Mouse (Mus musculus): Measurements from ENCODE around the gene Ccm2.

Gene Ccm2

DNA sequence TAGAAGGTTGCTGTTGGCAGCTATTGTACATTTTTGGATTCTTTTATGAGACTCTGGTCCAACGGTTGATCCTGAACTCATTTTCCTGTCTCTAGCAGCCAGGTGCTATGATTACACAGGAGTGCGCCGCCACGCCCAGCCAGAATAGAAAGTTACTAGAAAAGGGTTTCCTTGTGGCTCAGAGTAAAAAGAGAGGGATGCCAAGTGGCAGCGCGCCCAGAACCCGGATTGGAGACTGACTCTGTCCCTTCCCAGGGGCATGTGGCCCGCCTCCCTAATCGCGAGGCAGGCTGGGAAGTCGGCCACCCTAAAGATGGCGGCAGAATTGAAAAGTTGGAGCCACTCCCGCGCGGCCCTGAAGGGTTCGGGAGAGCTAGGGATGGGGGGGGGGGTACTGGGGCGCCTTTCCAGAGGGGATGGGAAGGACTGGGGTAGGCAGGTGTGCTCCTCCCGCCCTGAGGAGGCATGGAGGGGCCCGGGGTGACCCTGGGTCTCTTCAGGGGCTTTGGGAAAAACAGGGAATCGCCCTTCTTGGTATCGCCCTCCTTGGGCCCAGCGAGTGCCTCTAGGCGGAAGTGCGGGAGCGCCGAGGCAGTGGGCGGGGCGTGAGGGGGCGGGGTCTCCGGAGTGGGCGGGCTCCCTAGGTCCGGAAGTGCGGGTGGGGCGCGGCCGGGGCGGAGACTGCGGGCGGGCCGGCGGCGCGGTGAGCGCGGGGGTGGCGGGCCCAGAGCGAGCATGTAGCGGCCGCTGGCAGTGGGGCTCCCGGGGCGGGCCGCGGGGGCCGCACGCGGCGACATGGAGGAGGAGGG lies at the start of gene Ccm2:
TSS of gene Ccm2 (plus strand) at position 683 of the 809 bp plus-strand sequence.
- in situ Hi-C loops (cut with MboI, MseI), result no loop called here

DNA sequence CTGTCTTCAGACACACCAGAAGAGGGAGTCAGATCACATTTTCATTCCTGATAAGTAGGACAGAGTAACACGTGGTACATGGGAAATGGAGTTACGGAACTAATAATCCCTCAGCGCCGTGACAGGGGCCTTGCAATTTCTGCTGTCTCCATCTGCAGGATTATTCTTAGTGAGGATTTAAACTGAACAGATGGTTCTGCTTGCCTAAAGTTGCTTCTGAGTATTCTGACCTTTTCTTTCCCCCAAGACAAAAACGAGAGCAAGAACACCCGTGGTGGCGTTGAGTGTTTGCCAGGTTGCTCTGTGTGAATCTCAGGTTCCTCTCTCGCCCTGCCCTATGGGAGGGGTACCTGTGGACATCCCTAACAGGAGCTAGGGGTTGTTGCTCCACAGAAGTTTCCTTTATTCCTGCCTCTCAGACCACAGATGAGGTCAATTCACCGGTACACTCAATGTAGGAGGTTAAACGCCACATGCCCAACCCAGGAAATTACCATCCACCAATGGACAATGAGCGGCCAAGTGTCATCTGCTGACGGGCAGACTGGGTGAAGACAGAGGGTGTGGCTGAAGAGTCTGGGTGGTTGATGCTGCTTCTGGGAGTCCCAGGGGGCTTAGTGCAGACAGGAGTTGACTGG lies 49.3 kb upstream of the Ccm2 start:
- in situ Hi-C loops (cut with MboI, MseI), result no loop called here

DNA sequence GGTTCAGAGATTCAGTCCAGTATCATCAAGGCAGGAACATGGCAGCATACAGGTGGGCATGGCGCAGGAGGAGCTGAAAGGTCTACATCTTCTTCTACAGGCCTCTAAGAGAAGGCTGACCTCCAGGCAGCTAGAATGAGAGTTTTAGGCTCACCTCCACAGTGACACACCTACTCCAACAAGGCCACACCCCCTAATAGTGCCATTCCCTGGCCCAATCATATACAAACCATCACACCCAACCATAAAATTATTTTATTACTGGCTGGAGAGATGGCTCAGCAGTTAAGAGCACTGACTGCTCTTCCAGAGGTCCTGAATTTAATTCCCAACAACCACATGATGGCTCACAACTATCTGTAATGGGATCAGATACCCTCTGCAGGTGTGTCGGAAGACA lies 44.2 kb upstream of the Ccm2 start:
- in situ Hi-C loops (cut with MboI, MseI), result no loop called here

DNA sequence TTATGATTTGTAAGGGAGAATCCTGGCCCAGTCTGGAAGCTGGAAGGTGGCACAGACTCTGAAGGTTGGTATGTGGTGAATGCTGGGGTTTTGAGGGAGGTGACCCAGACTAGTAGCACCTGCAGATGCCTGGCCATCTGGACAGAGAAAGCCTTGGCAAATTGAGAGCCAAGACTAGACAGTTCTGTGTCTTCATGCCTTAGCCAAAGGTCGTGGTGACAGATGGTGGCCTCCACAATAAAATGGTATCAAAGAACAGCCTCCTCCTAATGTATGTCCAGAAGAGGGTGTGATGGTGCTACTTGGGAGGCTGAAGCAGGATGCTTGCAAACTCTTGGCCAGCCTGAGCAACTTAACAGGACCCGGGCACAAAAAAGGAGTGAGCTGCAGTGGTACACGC lies 42.5 kb upstream of the Ccm2 start:
- in situ Hi-C loops (cut with MboI, MseI), result no loop called here

DNA sequence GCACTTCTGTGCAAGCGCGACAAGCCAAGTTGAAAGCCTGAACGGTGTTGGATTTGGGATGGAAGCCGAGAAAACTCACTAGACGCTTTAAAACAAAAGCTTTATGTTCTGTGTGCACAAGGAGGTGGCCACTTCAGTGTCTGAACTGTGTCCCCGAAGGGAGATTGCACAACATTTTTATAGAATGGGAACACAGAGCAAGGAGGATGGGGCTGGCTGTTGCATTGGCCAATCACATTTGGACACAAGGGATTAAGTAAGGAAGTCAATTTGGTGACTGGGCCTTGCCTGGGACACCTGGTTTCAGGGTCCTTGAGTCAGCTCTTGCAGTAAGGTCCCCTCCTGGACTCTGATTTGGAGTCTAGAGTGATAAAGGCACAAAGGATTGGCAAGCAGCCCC lies 42.0 kb upstream of the Ccm2 start:
- in situ Hi-C loops (cut with MboI, MseI), result no loop called here

DNA sequence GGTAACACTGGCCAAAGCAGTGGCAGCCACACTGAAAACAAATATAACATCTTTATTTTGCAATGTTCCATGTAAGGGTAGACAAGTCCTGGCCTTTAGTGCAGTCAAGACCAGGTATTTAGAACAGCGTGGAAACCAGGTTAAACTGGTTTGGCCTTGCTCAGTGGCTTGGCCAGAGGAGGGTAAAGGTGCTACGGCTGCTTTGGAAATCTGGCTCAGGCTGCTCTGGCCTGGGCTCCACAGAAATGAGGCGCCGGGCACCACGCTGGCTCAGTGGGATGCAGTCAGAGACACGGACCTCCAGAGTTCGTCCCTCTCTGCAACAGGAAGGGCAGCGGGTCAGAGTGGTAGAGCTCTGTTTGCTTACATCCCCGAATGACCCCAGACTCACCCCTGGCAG lies 40.2 kb upstream of the Ccm2 start:
- in situ Hi-C loops (cut with MboI, MseI), result no loop called here

DNA sequence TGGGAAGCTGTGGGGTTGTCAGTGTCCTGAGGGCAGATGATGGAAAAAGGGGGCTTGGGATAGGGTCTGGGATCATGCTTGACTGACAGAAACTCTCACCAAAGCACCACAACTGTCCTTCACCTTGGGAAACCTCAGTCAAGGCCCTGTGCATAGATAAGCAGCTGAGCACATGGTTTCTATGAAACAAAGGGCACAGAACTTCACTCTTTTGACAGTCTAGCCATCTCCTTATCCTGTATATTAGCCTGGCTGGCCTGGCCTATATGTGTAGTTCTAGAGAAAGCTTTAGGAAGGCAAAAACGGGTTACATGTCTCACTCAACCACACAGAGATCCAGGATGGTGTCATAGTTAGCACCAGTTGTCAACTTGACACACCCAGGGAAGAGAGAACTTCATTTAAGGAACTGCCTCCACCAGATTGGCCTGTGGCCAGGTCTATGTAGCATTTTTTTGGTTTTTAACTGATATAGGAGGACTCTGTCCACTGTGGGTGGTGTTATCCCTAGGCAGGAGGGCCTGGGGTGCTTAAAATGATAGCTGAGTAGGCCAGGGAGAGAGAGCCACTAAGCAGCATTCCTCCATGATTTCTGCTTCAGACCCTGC lies 38.3 kb upstream of the Ccm2 start:
- in situ Hi-C loops (cut with MboI, MseI), result no loop called here

DNA sequence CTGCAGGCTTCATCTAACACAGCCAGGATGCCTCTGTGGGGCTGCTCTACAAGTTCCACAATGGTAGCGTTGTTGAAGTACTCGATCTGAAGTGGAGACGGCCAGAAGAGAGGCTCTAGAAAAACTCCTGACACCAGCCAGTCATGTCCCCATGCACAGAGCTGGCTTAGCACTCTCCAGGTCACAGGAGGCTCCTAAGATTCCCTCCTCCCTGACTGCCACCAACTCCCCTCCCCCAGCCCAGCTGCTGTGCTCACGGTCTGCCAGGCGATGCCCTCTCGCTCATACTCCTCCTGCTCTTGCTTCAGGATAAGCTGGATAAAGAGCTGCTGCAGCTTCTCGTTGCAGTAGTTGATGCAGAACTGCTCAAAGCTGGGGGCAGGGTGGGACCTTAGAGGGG lies 31.9 kb upstream of the Ccm2 start:
- in situ Hi-C loops (cut with MboI, MseI), result no loop called here

DNA sequence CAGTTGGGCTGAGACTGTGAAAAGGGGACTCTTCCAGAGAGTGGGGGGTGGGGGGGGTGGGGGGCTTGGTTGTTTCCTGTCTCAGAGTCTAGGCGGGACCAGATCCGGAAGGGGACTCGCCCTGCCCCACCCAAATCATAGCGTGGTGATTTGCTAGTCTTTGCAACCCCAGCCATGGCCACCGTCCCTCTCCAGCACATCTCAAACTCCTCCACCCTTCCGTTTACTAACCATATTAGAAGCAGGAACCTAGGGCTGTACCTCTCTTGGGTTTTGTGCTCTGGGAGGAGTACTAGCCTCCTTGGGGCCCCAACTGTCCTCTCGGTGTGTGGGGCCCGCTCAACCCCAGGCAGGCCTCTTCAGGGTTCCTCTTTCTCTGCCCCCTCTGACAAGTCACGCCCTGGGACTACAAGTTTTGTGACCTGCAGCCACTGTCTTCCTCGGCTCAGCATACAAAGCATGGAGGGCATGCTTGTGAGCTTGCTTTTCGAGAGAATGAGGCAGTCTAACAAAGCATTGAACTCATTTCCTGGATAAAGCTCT lies 27.1 kb upstream of the Ccm2 start:
- in situ Hi-C loops (cut with MboI, MseI), result loop anchor here in 1 of 2 experiments (10.0 kb wide), 1 partner anchor 105 kb away; the partner anchor contains the start of gene Tbrg4

DNA sequence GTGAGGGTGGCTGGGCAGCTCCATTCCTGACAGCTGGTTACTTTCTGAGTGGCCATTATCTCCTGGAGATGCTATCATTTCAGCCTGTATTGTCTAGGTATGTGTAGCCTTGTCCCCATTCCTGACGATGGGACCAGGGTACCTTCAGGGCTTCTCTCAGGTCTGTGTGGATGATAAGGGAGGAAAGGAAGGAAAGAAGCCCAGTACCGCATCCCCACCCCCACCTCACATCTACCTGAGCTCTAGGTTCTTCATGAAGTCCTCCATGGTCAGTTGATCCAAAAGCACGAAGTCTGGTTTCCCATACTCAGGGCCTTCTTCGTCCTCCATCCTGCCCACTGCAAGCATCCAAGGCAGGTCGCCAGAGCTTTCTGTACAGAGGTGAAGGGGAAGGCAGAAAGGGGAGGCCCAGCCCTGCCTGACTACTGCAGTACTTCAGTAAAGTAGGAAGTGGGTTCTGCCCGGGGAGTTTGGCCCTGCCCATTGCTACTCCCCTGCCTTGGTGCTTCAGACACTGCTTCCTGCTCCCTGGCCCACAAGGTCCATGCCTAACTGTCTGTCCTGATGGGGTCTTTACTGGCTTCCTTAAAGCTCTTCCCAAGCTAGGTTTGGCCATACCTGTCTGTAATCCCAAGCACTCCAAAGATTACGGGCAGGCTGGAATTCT lies 26.0 kb upstream of the Ccm2 start, which contains the start of gene Myo1g:
TSS of gene Myo1g (minus strand) at position 459 of the 667 bp plus-strand sequence.
- in situ Hi-C loops (cut with MboI, MseI), result loop anchor here in 1 of 2 experiments (10.0 kb wide), 1 partner anchor 104 kb away; the partner anchor contains the start of gene Tbrg4

DNA sequence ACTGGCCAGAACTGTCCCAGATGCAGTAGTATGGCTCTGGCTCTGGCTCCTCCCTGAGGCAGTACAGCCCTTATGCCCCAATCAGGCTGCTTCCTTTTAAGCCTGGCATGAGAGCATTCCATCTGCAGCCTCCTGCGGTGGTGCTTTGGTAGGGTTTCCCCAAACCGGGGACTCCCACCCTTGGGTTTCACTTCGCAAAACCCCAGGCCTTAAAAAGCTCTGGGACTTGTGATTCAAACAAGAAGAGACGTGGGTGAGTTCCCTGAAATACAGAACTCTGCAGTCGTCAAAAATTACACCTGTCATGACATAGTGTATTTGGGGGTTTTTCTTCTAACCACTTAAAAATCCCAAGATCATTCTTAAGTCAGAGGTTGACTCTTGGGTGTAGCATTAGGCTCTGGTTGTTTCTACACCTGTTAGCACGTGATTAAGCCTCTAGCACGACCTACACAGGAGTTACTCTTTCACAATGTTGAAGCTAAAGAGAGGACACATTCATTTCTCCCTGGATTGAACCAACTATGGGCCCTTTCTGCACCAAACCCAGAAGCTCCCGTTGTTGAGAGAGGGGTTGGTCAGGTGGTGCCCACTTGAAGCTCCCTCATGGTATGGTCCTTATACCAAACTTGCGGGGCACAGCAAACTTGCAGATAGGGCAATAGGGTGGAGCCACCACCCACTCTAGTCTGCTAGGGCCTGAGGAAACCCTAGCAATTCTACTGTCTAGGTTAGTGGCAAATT lies 23.7 kb upstream of the Ccm2 start:
- in situ Hi-C loops (cut with MboI, MseI), result loop anchor here in 1 of 2 experiments (10.0 kb wide), 1 partner anchor 102 kb away; the partner anchor contains the start of gene Tbrg4

DNA sequence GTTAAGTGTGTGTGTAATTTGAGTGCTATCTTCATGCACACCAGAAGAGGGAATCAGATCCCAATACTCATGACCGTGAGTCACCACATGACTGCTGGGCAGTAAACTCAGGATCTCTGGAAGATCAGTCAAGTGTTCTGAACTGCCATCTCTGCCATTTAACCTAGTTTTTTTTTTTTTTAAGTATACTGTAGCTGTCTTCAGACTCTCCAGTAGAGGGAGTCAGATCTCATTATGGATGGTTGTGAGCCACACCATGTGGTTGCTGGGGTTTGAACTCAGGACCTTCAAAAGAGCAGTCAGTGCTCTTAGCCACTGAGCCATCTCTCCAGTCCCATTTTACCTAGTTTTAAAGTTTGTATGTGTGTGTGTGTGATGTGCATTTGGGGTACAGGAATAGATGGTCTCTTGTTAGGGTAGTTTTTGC lies 23.0 kb upstream of the Ccm2 start:
- in situ Hi-C loops (cut with MboI, MseI), result loop anchor here in 1 of 2 experiments (10.0 kb wide), 1 partner anchor 101 kb away; the partner anchor contains the start of gene Tbrg4

DNA sequence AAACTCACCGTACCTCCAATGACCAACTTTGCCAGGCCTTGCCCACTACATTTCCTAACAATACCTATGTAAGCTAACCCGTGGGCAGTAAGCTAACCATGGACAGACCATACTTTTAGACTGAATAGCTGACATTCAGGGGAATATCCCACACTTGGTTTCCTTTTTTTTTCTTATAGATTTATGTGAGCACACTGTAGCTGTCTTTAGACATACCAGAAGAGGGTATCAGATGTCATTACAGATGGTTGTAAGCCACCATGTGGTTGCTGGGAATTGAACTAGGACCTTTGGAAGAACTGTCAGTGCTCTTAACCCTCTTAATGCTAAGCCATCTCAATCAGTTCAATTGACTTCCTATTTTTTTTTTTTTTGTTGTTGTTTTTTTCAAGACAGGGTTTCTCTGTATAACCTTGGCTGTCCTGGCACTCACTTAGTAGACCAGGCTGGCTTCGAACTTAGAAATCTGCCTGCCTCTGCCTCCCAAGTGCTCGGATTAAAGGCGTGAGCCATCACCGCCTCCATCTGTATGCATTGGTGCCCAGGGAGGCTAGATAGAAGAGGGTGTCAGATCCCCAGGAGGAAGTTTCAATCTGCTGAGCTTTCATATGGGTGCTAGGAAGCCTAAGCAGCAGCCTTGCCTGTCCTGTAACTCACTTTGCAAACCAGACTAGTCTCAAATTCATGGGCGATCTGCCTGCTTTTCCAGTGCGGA lies 22.4 kb upstream of the Ccm2 start:
- in situ Hi-C loops (cut with MboI, MseI), result loop anchor here in 1 of 2 experiments (10.0 kb wide), 1 partner anchor 100 kb away; the partner anchor contains the start of gene Tbrg4

DNA sequence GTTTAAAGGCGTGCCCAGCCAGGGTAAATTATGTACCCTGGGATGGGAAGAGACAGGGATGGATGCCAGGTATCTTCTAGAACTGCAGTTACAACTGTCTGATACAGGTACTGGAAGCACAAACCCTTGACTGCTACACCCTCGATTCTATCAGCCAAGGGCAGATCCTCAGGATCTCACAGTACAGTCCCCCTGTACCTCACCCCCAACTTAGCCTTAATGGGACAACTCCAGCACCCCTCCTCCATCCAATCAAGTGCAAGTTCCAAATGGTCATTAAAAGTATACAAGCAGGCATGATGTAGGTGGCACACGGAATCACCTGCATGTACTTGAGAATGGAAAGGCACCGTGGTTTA lies 21.8 kb upstream of the Ccm2 start:
- in situ Hi-C loops (cut with MboI, MseI), result loop anchor here in 1 of 2 experiments (10.0 kb wide), 1 partner anchor 100 kb away; the partner anchor contains the start of gene Tbrg4

DNA sequence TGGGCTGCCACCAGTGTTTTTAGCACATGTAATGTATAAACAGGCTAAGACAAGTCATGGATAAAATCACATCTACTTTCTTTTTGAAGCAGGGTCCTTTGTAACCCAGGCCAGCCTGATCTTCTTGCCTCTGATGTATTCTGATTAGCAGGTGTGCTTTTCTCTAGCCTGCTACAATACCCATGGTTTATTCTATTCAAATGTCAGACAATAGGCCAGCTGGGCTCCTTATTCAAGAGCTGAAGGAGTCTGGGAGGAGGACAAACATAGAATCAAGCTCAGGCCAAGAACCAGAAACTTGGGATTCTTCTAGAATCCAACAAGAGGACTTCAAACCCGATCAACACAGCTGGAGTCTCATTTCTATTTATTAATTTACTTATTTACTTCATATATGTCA lies 21.4 kb upstream of the Ccm2 start:
- in situ Hi-C loops (cut with MboI, MseI), result loop anchor here in 1 of 2 experiments (10.0 kb wide), 1 partner anchor 100 kb away; the partner anchor contains the start of gene Tbrg4

DNA sequence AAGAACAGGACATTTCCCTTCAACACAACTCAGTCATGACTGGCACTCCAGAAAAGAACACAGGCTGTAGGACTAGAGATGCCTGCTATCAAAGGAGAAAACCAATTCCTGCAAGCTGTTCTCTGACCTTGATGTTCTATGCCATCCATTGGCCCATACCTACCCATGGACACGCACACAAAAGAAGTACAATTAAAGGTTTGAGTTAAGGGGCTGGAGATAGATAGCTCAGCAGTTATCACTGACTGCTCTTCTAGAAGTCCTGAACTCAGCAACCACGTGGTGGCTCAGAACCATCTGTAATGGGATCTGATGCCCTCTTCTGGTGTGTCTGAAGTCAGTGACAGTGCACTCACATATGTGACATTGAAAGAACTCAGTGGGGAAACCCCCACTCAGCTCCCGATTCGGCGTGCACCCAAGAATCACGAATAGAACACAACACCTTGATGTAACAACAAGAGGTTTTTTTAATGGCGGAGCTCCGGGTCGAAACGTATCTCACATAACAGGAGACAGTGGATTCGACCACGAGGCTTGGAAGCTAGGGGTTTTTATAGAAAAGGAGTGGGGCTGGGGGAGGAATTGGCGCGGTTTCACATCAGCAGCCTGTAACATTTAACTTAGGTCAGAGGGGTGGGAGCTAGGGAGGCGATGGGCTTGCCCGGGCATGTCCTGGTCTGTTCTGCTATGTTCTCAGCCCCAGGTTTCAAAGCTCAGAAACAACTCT lies 20.0 kb upstream of the Ccm2 start:
- in situ Hi-C loops (cut with MboI, MseI), result loop anchor here in 1 of 2 experiments (10.0 kb wide), 1 partner anchor 98 kb away; the partner anchor contains the start of gene Tbrg4

DNA sequence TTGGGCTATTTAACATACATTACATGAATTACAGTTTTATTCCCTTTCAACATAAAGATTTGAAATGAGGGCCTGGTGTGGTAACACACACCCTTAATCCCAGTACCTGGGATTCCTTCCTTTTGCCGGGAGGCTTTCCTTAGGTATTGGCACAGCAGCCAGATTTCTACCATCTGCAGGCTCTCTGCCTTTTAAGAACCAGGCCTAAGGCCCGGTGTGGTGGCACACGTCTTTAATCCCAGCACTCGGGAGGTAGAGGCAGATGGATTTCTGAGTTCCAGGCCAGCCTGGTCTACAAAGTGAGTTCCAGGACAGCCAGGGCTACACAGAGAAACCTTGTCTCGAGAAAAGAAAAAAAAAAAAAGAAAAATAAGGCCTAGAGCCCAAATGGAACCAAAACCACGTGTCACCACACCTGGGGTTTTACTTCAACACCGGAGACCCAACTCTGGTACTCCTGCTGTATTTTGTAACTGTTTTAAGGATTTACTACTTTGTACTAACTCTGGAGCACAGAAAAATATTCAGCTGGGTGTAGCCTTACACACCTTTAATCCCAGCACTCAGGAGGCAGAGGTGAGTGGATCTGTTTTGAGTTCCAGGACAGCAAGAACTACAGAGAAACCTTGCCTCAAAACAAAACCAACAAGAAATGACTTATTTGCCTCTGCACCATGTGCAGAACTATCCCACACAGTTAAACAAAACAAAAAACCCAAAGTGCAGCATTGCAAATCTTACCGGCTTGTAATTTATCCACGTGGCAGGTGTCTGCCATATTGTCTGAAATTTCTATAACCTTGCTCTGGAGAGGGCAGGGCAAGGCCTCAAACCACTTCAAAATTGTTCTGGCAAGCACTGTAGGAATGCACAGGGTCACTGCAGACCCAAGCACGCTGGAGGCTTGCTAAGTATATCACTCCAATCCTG lies 19.2 kb upstream of the Ccm2 start:
- in situ Hi-C loops (cut with MboI, MseI), result loop anchor here in 1 of 2 experiments (10.0 kb wide), 1 partner anchor 97 kb away; the partner anchor contains the start of gene Tbrg4
